Mouse (Mus musculus) kidney, embryonic 16.5 days (tissue): ENCODE results near the gene Nle1. TPM values are rescaled to one million over a fixed set of nuclear protein-coding genes. Genes with fewer than 3 reads are reported as not detected.

Experiments used
- ATAC-seq: fragments of 200-750 bp; cut with Nextera tagmentation; 2 replicates; pipeline ENCODE4 v1.8.0; 2017; ENCODE audit warnings: moderate TSS enrichment; ENCODE audit not compliant: low FRiP score, low TSS enrichment
- H3K27ac ChIP-seq: fragments of 300-500 bp; sonication (generic); 2 replicates; pipeline ENCODE4 v1.5.1; 2014; ENCODE audit warnings: low read length
- H3K27me3 ChIP-seq: fragments of 300-500 bp; sonication (generic); 2 replicates; pipeline ENCODE4 v1.6.1; 2014; ENCODE audit warnings: low read length, control low read depth, mixed read lengths; ENCODE audit not compliant: insufficient read depth
- H3K36me3 ChIP-seq: fragments of 300-500 bp; sonication (generic); 2 replicates; pipeline ENCODE4 v1.6.1; 2014; ENCODE audit warnings: low read length, control low read depth, mixed read lengths; ENCODE audit not compliant: insufficient read depth
- H3K4me1 ChIP-seq: fragments of 300-500 bp; sonication (generic); 2 replicates; pipeline ENCODE4 v1.6.1; 2014; ENCODE audit warnings: low read length, control low read depth, mixed read lengths; ENCODE audit not compliant: insufficient read depth
- H3K4me2 ChIP-seq: fragments of 300-500 bp; sonication (generic); replicated peaks from 2 replicates; pipeline ENCODE4 v1.6.1; 2014; ENCODE audit warnings: low read depth, low read length
- H3K4me3 ChIP-seq: fragments of 300-500 bp; sonication (generic); 2 replicates; pipeline ENCODE4 v1.5.1; 2014; ENCODE audit warnings: mild to moderate bottlenecking, low read length
- H3K9ac ChIP-seq: fragments of 300-500 bp; sonication (generic); replicated peaks from 2 replicates; pipeline ENCODE4 v1.6.1; 2014; ENCODE audit warnings: low read length
- H3K9me3 ChIP-seq: fragments of 300-500 bp; sonication (generic); 2 replicates; pipeline ENCODE4 v1.6.1; 2016; ENCODE audit warnings: low read length, control low read depth
- WGBS: fragments of 180-500 bp; shearing (Covaris S2); extraction: QIAGEN DNeasy Blood & Tissue Kit; methylation state at CpG from one replicate; pipeline ENCODE4 v1.1.7; 2014; 5-methylcytosine and 5-hydroxymethylcytosine counted together
- polyA plus RNA-seq: library from polyadenylated mRNA; unstranded; fragments of >200 nt; fragmentation: Nextera tagmentation; extraction: Ambion mirVana; gene quantifications from 2 replicates; pipeline ENCODE4 v1.2.1, GENCODE M21; 2015

Nle1 gene
- polyA plus RNA-seq, result 36.1 and 40.5 TPM in 2 replicates

GRCm38 (mm10) chr11:82907651-82908607 is at the start of gene Nle1:
TSS of gene Nle1 (minus strand) at chr11:82908411.
- peak within 1 kb of the TSS; percentile 87 for H3K4me2 ChIP-seq
- peaks cover 37% of the 10 kb centered on the region for H3K36me3 ChIP-seq
- no peak within 1 kb of the TSS for H3K27ac ChIP-seq
- H3K9ac ChIP-seq, result peak within 1 kb of the TSS; percentile 88
- WGBS, result 1% methylated on average over 73 of the region's 73 CpGs
- H3K27me3 ChIP-seq, result no peaks in the 10 kb centered on the region
- ATAC-seq, result peak; percentile 78; the same call in 1 of the 2 replicates
- H3K4me3 ChIP-seq, result peak within 1 kb of the TSS; percentile 93
- H3K4me1 ChIP-seq, result peaks cover 11% of the 10 kb centered on the region
- no peaks in the 10 kb centered on the region for H3K9me3 ChIP-seq

- H3K4me3 ChIP-seq, result no peak overlapping the region
- no peak overlapping the region for H3K9ac ChIP-seq
- H3K9me3 ChIP-seq, result no peaks in the 10 kb centered on the region
- H3K27me3 ChIP-seq, result peaks cover 20% of the 10 kb centered on the region
- 72% methylated on average over 10 of the region's 10 CpGs for WGBS
- ATAC-seq, result no peak
- H3K36me3 ChIP-seq, result no peaks in the 10 kb centered on the region
- H3K27ac ChIP-seq, result no peak overlapping the region
- no peak overlapping the region for H3K4me2 ChIP-seq
- H3K4me1 ChIP-seq, result peaks cover 3% of the 10 kb centered on the region; the same call in 1 of the 2 replicates
These were observed 48.7 kb upstream of the Nle1 start for GRCm38 (mm10) chr11:82956925-82957324.

DNA sequence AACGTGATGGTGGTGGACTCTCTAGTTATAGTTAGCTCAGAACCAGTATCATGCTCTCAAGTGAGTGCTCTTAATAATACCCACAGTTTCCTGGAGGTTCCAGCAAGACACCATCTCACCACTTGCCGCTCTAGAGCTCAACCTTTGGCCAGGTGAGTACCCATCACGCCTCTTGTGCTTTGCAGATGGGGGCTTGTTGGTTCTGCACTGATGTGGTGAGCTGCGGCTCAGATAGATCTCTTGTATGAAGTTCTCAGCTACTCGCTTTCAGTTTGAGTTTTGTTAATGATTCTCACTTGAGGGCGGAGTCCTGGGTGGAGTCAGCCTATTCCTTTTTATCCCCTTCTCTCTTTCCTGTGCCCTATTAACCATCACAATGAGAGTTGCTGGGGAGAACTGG is 46.4 kb upstream of the Nle1 start:
- WGBS, result 80% methylated on average over 6 of the region's 6 CpGs
- peaks cover 25% of the 10 kb centered on the region for H3K27me3 ChIP-seq
- no peak for ATAC-seq
- H3K9ac ChIP-seq, result no peak overlapping the region
- no peaks in the 10 kb centered on the region for H3K9me3 ChIP-seq
- H3K4me1 ChIP-seq, result peaks cover 16% of the 10 kb centered on the region
- no peaks in the 10 kb centered on the region for H3K36me3 ChIP-seq
- no peak overlapping the region for H3K4me2 ChIP-seq
- no peak overlapping the region for H3K4me3 ChIP-seq
- no peak overlapping the region for H3K27ac ChIP-seq

- Histone ChIP-seq H3K9me3 (no peaks in the 10 kb centered on the region), H3K4me3 (peak overlapping the region; percentile 43), H3K4me1 (peaks cover 16% of the 10 kb centered on the region), H3K36me3 (no peaks in the 10 kb centered on the region), H3K27ac (peak overlapping the region; percentile 16; the same call in 1 of the 2 replicates), H3K4me2 (peak overlapping the region; percentile 54), H3K9ac (peak overlapping the region; percentile 53; the same call in 1 of the 2 replicates), H3K27me3 (peaks cover 29% of the 10 kb centered on the region)
- 59% methylated on average over 9 of the region's 9 CpGs for WGBS
- ATAC-seq, result no peak
These were observed 44.7 kb upstream of the Nle1 start for GRCm38 (mm10) chr11:82952612-82953542.

GRCm38 (mm10) chr11:82951865-82952611 is 43.8 kb upstream of the Nle1 start:
- Histone ChIP-seq H3K4me2 (peak overlapping the region; percentile 54), H3K9ac (peak overlapping the region; percentile 53), H3K27ac (peak overlapping the region; percentile 65)

GRCm38 (mm10) chr11:82950736-82951481 is 42.7 kb upstream of the Nle1 start, which contains the start of gene Slfn5:
TSS of gene Slfn5 (plus strand) at chr11:82951349.
- Histone ChIP-seq H3K9ac (peak within 1 kb of the TSS; percentile 53), H3K36me3 (no peaks in the 10 kb centered on the region), H3K27ac (peak within 1 kb of the TSS; percentile 72), H3K4me3 (peak within 1 kb of the TSS; percentile 43), H3K4me2 (peak within 1 kb of the TSS; percentile 54), H3K9me3 (no peaks in the 10 kb centered on the region), H3K4me1 (peaks cover 16% of the 10 kb centered on the region), H3K27me3 (peaks cover 29% of the 10 kb centered on the region)
- 6% methylated on average over 10 of the region's 10 CpGs for WGBS
- peak; percentile 85 for ATAC-seq

More at GRCm38 (mm10) chr11:82951865-82952611, 43.8 kb upstream of the Nle1 start:
- 6% methylated on average over 28 of the region's 28 CpGs for WGBS
- peaks cover 16% of the 10 kb centered on the region for H3K4me1 ChIP-seq
- H3K36me3 ChIP-seq, result no peaks in the 10 kb centered on the region
- no peaks in the 10 kb centered on the region for H3K9me3 ChIP-seq
- ATAC-seq, result no peak
- peaks cover 29% of the 10 kb centered on the region for H3K27me3 ChIP-seq
- peak overlapping the region; percentile 43 for H3K4me3 ChIP-seq

GRCm38 (mm10) chr11:82949036-82949435 is 40.8 kb upstream of the Nle1 start:
- no peak overlapping the region for H3K27ac ChIP-seq
- peaks cover 26% of the 10 kb centered on the region for H3K27me3 ChIP-seq
- H3K4me3 ChIP-seq, result no peak overlapping the region
- H3K9ac ChIP-seq, result no peak overlapping the region
- no peaks in the 10 kb centered on the region for H3K9me3 ChIP-seq
- H3K36me3 ChIP-seq, result no peaks in the 10 kb centered on the region
- H3K4me2 ChIP-seq, result no peak overlapping the region
- H3K4me1 ChIP-seq, result peaks cover 16% of the 10 kb centered on the region
- WGBS, result 68% methylated on average over 9 of the region's 9 CpGs
- ATAC-seq, result no peak

GRCm38 (mm10) chr11:82947457-82947856 is 39.2 kb upstream of the Nle1 start:
- H3K9me3 ChIP-seq, result no peaks in the 10 kb centered on the region
- no peaks in the 10 kb centered on the region for H3K36me3 ChIP-seq
- H3K4me2 ChIP-seq, result no peak overlapping the region
- no peak overlapping the region for H3K4me3 ChIP-seq
- H3K27ac ChIP-seq, result no peak overlapping the region
- peaks cover 16% of the 10 kb centered on the region for H3K4me1 ChIP-seq
- no peak for ATAC-seq
- 52% methylated on average over 4 of the region's 4 CpGs for WGBS
- H3K27me3 ChIP-seq, result peaks cover 15% of the 10 kb centered on the region
- H3K9ac ChIP-seq, result no peak overlapping the region
